Mouse (Mus musculus): Measurements from ENCODE around the gene Tmem233. TPM values are rescaled to one million over a fixed set of nuclear protein-coding genes. Genes with fewer than 3 reads are reported as not detected.

Gene Tmem233
- total RNA-seq (2021), result not detected
- polyA plus RNA-seq (2012; rRNA removed), result not detected in 2 replicates
- long read RNA-seq, result 0 reads

- DNase-seq, result no peak
Measured at GRCm38 (mm10) chr5:116083081-116083480, at the start of gene Tmem233. Gene Tmem233 (minus strand): TSS chr5:116083244.

- peak; percentile 66 for DNase-seq
Measured at GRCm38 (mm10) chr5:116123344-116123743, 40.3 kb upstream of the Tmem233 start.

GRCm38 (mm10) chr5:116116567-116116966 lies 33.5 kb upstream of the Tmem233 start:
- peak; percentile 7 for DNase-seq

GRCm38 (mm10) chr5:116116110-116116509 lies 33.1 kb upstream of the Tmem233 start:
- DNase-seq, result no peak

GRCm38 (mm10) chr5:116115071-116115834 lies 32.2 kb upstream of the Tmem233 start:
- DNase-seq, result no peak

GRCm38 (mm10) chr5:116108651-116109050 lies 25.6 kb upstream of the Tmem233 start:
- no peak for DNase-seq

- DNase-seq, result no peak
Measured at GRCm38 (mm10) chr5:116084231-116084630, 1.2 kb upstream of the Tmem233 start.

- no peak for DNase-seq
Measured at GRCm38 (mm10) chr5:116082241-116082900, 673 bp downstream of the Tmem233 start.

- no peak for DNase-seq
Measured at GRCm38 (mm10) chr5:116081616-116082015, 1.4 kb downstream of the Tmem233 start.

- DNase-seq, result no peak
Measured at GRCm38 (mm10) chr5:116080736-116081135, 2.3 kb downstream of the Tmem233 start.

GRCm38 (mm10) chr5:116069618-116070017 lies 13.4 kb downstream of the Tmem233 start:
- DNase-seq, result no peak

- DNase-seq, result no peak
Measured at GRCm38 (mm10) chr5:116052826-116053225, 30.2 kb downstream of the Tmem233 start.

GRCm38 (mm10) chr5:116052171-116052570 lies 30.9 kb downstream of the Tmem233 start:
- DNase-seq, result no peak

GRCm38 (mm10) chr5:116049821-116050220 lies 33.2 kb downstream of the Tmem233 start:
- peak; percentile 47 for DNase-seq

- DNase-seq, result no peak
Measured at GRCm38 (mm10) chr5:116048321-116048720, 34.7 kb downstream of the Tmem233 start.

- no peak for DNase-seq
Measured at GRCm38 (mm10) chr5:116046246-116046645, 36.8 kb downstream of the Tmem233 start.

- no peak for DNase-seq
Measured at GRCm38 (mm10) chr5:116045581-116045980, 37.5 kb downstream of the Tmem233 start.

GRCm38 (mm10) chr5:116042241-116042640 lies 40.8 kb downstream of the Tmem233 start:
- no peak for DNase-seq

- DNase-seq, result no peak
Measured at GRCm38 (mm10) chr5:116039706-116040105, 43.3 kb downstream of the Tmem233 start.

GRCm38 (mm10) chr5:116037731-116038130 lies 45.3 kb downstream of the Tmem233 start:
- no peak for DNase-seq

GRCm38 (mm10) chr5:116036465-116036864 lies 46.6 kb downstream of the Tmem233 start:
- no peak for DNase-seq

GRCm38 (mm10) chr5:116031190-116031577 lies 51.9 kb downstream of the Tmem233 start:
- peak; percentile 71 for DNase-seq

- no peak for DNase-seq
Measured at GRCm38 (mm10) chr5:116030566-116031189, 52.4 kb downstream of the Tmem233 start.
